In genomic region chr17:47140969-47141842, GRCm38 (mm10) we compare ENCODE assay signal across 7 mouse cellular contexts.
DNase-seq lines count a peak whose midpoint lies in the region; ATAC-seq lines count a peak whose summit lies in the region.

No protein-coding gene starts in this region.

- WGBS in hindbrain, embryonic 13.5 days = 1% methylated on average over 33 of the region's 35 CpGs
- 2% methylated on average over 35 of the region's 35 CpGs for WGBS in macrophage (ENCODE audit: missing documents)

- ATAC-seq in hindbrain, embryonic 13.5 days (ENCODE audit: low FRiP score) = peak; percentile 75

- H3K9me3 ChIP-seq in hindbrain, embryonic 13.5 days = no peaks in the 10 kb centered on the region

- H3K27ac ChIP-seq in hindbrain, embryonic 13.5 days = peak overlapping the region; percentile 100
- H3K27ac ChIP-seq in macrophage = peak overlapping the region; percentile 76

- peaks cover 54% of the 10 kb centered on the region for H3K79me2 ChIP-seq in macrophage (ENCODE audit: inconsistent target)

- peak overlapping the region; percentile 86 for H3K4me2 ChIP-seq in hindbrain, embryonic 13.5 days

- peak; percentile 87 for DNase-seq in NIH3T3 (ENCODE audit: low read depth)
- DNase-seq in cerebellum, adult 8-10 months = peak; percentile 17
- DNase-seq in frontal cortex, postnatal 10 days (ENCODE audit: low spot score in 2 of 2) = peak; percentile 77 to 80
- DNase-seq in left cerebral cortex, adult 11 months (ENCODE audit: low spot score) = peak; percentile 70
- peak; percentile 79 to 82 for DNase-seq in right cerebral cortex, adult 2 months (ENCODE audit: low spot score in 2 of 2)

- H3K27me3 ChIP-seq in hindbrain, embryonic 13.5 days = no peaks in the 10 kb centered on the region

- H3K9ac ChIP-seq in hindbrain, embryonic 13.5 days = peak overlapping the region; percentile 91

- H3K4me1 ChIP-seq in hindbrain, embryonic 13.5 days (replicated peaks) = peaks cover 58% of the 10 kb centered on the region

- H3K36me3 ChIP-seq in hindbrain, embryonic 13.5 days = no peaks in the 10 kb centered on the region
- H3K36me3 ChIP-seq in macrophage (ENCODE audit: inconsistent target) = no peaks in the 10 kb centered on the region

- H3K4me3 ChIP-seq in hindbrain, embryonic 13.5 days = peak overlapping the region; percentile 65
- H3K4me3 ChIP-seq in macrophage (ENCODE audit: inconsistent target) = peak overlapping the region; percentile 86

Comparison
In these comparisons a context has a peak if more than half of its experiments do, and no peak if none do; other contexts are left out.
1. Peak in every context shown above with its lines: DNase-seq, ATAC-seq, H3K4me3 ChIP-seq and H3K27ac ChIP-seq.
2. DNase-seq: peak in every context shown above with its lines; median percentile 87 in NIH3T3; 80 in right cerebral cortex, adult 2 months; 78 in frontal cortex, postnatal 10 days; 70 in left cerebral cortex, adult 11 months; 17 in cerebellum, adult 8-10 months.